Mouse (Mus musculus): ENCODE data around the gene Csrp3.

Csrp3 gene

GRCm38 (mm10) chr7:48867576-48867975 lies 19.7 kb upstream of the Csrp3 start:
- no peak for DNase-seq (ENCODE audit: low spot score)

DNA sequence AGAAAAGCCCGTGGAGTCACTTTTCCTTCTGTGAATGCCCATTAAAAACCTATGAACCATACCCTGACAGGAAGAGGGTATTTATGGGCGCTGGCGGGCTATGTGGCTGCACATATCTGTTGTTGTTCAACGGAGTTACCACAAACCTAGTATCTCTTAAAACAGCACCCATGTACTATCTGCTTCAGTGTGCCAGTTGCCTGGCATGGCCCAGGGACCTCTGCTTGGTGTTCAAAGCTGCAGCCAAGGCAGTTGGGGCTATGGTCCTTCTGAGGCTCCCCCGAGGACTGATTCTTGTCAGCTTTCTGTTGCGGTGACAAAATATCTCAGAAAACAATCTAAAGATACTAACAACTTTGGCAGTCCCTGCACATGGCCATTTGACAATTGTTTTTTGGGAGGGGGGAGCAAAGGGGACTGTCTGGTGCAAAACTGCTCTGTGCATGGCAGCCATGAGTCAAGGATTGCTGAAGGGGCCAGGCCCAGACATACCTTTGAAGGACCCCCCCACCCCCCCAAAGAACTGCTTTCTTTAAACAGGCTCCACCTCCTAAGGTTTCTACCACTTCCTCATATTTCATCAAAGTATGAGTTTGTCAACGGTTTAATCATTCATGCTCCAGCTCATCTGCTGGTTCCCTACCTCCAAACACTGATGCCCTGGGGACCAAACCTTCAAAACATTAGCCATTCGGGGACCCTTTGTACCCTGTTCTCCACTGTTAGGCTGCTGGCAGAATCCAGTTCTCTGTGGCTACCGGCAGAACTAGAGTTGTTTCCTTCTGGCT lies 17.0 kb upstream of the Csrp3 start:
- no peak for DNase-seq (ENCODE audit: low spot score)

DNA sequence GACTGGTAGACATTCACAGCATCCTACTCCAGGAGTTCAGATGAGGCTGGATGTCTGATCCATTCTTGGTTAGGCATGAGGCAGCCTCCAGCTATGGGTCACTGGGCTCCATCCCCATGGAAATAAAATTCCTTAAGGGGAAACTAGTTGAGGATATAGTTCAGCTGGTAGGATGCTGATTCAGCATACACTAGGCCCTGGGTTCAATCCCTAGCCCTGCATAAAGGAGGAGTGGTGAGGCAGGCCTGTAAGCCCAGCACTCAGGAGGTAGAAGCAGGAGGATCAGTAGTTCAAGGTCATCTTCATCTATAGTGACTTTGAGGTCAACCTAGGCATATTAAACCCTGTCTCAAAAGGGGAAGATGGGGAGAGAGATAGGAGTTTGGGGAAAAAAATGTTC lies 16.4 kb upstream of the Csrp3 start:
- DNase-seq (ENCODE audit: low spot score): no peak

GRCm38 (mm10) chr7:48861796-48862195 lies 14.0 kb upstream of the Csrp3 start:
- no peak for DNase-seq (ENCODE audit: low spot score)

DNA sequence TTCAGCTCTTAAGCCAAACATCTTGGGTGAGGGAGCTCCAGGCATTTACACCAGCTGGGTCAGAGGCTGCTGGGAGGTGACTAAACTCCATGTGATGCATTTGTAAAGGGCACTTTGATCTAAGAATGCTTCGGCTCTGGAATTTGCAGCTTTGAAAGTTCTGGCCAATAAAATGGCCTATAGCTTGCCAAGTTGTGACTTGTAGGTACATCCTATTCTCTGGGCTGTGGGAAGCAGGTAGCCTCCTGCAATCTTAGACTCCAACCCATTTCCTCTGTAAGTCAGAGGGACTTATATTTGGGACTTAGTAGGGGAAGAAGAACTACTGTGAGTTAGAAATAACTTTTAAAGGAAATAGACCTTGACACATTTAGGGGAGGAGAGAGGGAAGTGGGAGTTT lies 13.1 kb upstream of the Csrp3 start:
- no peak for DNase-seq (ENCODE audit: low spot score)

DNA sequence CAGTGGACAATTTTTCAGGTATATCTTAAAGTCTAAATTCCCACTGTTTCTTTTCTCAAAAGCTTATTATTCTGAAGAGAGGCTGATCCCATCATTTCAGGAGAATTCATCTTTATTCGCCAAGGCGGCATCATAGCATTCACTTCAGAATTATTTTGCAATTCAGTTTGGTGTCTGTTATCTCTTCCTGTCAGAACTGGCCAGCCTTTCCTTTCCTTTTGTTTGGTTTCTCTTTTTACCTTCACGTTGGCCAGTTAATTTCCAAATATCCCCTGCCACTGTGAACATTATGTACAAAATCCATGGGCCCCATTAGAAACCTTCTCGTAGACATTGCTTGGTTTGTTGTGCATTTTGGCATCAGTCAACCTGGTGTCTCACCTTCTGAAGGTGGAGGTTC lies 11.5 kb upstream of the Csrp3 start:
- DNase-seq (ENCODE audit: low spot score): no peak

GRCm38 (mm10) chr7:48858257-48858656 lies 10.4 kb upstream of the Csrp3 start:
- no peak for DNase-seq (ENCODE audit: low spot score)

- DNase-seq (ENCODE audit: low spot score): no peak
These were observed 7.6 kb upstream of the Csrp3 start for GRCm38 (mm10) chr7:48855461-48855860.

GRCm38 (mm10) chr7:48853496-48853895 lies 5.7 kb upstream of the Csrp3 start:
- DNase-seq (ENCODE audit: low spot score): no peak

DNA sequence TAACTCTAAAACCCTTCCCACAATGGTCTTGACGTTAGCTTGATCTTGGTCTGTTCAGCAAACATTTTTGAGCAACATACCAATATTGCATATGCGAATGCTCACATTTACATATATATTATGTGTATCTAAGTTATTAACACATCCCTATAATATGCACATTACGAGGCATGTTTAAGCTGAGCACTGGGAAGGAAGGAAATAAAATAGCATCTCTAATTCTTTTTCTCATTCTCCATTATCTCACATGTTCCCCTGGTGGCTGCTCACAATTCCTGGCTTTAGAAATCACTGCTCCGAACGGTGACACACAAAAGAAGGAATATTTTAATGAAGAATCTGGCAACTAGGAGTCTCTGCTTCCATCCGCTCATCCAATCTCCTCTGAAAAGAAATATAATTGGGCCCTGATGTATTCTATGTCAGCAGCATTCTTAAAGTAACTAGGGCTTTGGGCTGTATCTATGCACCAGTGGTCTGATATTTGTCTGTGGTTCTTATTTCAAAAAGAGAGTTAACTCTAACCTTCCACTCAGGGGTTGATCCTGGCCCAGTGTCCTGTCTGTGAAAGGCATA lies 3.8 kb upstream of the Csrp3 start:
- DNase-seq (ENCODE audit: low spot score): no peak

- DNase-seq (ENCODE audit: low spot score): no peak
These were observed 1.1 kb downstream of the Csrp3 start for GRCm38 (mm10) chr7:48846755-48847154.

GRCm38 (mm10) chr7:48845213-48845973 lies 2.4 kb downstream of the Csrp3 start:
- DNase-seq (ENCODE audit: low spot score): no peak

- DNase-seq (ENCODE audit: low spot score): no peak
These were observed 4.3 kb downstream of the Csrp3 start for GRCm38 (mm10) chr7:48843541-48843940.

DNA sequence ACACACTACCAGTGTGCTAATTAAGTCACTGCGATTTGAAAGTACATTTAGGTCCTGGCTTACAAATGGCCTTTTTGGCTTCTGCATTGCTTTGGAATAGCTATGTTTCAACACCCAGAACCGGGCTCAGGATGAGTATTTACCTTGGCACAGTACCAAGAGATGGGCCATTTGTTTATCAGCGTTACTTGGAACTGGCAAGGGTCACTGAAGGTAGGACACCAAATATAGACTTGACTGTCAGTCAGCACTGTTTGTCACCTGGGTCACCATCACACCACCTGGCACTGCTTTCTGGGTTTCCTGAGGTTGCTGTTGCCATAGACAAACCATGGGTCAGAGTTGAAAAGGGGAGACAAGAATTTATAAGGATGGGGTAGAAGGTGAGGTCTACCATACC lies 5.5 kb downstream of the Csrp3 start:
- DNase-seq (ENCODE audit: low spot score): no peak

DNA sequence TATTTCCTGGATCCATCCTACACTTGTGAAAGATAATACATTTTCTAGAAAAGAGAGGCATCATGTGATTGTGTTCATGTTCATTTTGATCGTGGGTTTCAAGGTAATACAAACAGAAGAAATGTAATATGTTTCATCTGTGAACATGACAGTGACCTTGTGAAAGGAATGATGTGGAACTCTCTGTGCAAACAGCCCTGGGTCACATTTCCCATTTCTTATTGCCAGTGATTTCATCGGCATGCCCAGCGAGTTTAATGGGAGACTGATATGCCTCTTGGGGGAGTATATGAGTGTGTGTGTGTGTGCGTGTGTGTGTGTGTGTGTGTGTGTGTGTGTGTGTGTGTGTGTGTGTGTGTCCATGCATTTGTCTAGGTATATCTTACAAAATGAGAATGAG lies 6.3 kb downstream of the Csrp3 start:
- no peak for DNase-seq (ENCODE audit: low spot score)

- DNase-seq (ENCODE audit: low spot score): no peak
These were observed 7.3 kb downstream of the Csrp3 start for GRCm38 (mm10) chr7:48840545-48840944.

- DNase-seq (ENCODE audit: low spot score): no peak
These were observed 9.4 kb downstream of the Csrp3 start for GRCm38 (mm10) chr7:48838434-48838833.

GRCm38 (mm10) chr7:48836949-48837348 lies 10.9 kb downstream of the Csrp3 start:
- no peak for DNase-seq (ENCODE audit: low spot score)

DNA sequence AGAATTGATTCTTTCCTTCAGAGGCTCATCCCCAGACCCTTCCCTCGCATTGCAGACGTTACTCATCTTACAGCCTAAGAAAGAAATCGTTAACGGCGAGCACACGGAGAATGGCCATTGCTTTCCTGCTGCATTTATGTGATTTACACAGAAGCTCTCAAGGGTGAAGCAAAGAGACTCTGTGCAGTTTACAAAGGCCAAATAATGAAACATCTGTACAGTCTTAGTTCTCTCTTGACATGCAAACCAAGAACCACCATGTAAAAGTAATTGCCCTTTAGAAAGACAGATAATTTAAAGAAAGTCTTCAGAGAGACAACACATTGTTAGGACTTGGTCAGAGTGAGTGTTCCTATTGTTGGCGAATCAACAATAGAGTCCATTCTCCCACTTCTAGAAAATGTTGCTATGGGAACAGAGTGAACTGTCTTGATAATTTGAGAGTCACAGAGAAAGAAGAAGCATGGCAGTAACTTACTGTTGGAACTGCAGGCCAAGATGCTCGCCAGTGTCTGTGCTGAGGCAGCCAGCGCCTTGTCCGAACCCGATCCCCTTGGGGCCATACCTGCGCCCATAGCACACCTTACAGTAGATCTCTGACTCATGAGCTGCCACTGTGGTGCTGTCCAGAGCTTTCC lies 12.7 kb downstream of the Csrp3 start:
- no peak for DNase-seq (ENCODE audit: low spot score)

GRCm38 (mm10) chr7:48834371-48834970 lies 13.4 kb downstream of the Csrp3 start:
- DNase-seq (ENCODE audit: low spot score): no peak

DNA sequence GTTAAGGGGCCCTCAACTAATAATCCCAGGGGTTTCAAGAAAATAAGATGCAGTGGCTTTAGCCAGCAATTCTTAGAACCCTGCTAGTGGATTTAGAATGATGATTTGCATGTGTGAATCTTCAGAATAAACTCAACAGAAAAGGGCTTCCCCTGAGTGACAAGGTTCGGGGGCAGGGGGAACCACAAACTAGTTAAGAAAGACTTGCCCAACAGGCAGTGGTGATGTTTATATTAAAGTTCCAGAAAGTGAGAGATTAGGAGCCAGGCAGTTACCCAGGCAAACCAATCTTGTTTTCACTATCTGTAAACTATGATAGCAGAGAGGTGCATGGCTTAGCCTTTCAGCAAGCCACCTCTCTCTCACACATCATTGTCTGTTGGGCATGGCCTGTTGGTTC lies 15.1 kb downstream of the Csrp3 start:
- no peak for DNase-seq (ENCODE audit: low spot score)

DNA sequence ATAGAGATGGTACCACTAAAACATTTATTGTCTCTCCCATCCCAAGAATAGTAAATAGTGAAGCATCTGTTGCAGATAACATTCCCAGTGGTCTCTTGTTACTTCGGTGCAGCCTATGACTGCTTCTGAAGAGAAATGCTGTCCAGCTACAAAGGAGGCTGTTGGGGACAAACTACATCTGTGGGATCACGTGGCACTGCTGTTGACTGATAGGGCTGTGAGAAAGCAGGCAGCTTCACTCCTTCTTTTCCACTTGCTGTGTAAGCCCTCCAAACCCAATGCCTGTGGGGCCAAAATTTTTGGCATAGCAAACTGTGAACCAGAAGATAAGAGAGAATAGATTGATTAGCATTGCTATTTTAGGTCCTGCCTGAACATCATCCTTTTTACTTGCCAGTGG lies 17.4 kb downstream of the Csrp3 start:
- DNase-seq (ENCODE audit: low spot score): no peak
